Mouse (Mus musculus) kidney, adult 9 months (tissue): ENCODE data around the gene Vapb.

Source experiments
- DNase-seq: peaks from one replicate; pipeline ENCODE4 v3.0.0; 2022

The Vapb gene

GRCm38 (mm10) chr2:173794531-173795510 lies 57.5 kb downstream of the Vapb start:
- DNase-seq = peak; percentile 71

GRCm38 (mm10) chr2:173795801-173796673 lies 58.7 kb downstream of the Vapb start:
- DNase-seq = no peak

DNA sequence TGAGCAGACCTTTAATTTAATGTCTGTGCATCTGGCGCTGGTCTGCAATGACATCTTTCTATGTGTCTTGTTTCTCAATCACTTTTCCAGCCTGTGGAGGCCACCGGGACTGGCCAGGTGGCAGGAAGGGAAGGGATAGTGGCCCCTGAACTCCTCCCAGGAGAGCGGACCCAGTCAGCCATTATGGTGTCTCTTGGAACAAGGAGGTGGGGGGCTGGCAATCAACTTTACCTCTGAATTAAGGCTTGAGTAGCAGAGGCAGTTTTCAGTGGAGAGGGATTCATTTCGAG lies 59.3 kb downstream of the Vapb start:
- DNase-seq = no peak

GRCm38 (mm10) chr2:173799513-173799912 lies 62.2 kb downstream of the Vapb start:
- no peak for DNase-seq

- DNase-seq = no peak
Observed at GRCm38 (mm10) chr2:173800566-173800965, 63.3 kb downstream of the Vapb start.

DNA sequence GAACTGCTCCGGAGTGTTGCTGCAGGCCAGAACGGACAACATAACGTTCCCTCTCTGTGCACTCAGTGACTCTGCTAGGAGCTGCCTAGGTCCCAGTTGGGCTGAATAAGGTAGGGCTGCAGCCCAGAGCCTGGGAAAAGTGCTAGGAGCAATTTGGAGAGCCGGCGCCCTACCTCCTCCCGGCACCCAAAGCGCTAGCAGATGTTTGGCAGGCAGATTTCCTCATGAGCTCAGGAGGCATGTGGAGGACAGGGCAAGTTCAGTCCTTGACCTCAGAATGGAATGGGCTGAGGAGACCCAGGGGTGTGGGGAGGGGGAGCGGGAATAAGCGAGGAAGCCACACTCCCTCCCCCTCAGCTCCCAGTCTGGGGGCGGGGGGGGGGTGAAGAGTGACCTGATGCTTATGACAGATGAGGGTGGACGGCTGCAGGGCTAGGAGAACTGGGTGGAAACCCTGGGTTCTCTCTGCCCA lies 64.1 kb downstream of the Vapb start:
- DNase-seq = no peak

DNA sequence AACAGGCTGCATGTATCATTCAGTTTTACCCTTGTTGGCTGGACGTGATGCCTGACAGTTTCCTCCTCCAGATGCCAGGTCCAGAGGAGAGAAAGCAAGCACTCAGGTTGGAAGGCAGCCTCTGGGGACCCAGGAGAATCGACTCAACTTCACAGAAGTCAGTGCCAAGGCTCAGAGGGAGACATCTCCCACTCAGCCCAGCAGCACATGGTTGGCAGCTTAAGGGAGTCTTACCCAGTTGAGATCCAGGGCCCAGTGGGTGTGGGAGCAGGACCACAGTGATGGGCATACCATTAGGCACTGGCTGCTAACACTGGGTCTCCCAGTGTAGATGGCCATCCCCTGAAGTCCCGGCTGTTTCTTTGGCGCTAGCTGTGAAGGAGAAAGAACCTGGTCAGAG lies 64.9 kb downstream of the Vapb start:
- no peak for DNase-seq

DNA sequence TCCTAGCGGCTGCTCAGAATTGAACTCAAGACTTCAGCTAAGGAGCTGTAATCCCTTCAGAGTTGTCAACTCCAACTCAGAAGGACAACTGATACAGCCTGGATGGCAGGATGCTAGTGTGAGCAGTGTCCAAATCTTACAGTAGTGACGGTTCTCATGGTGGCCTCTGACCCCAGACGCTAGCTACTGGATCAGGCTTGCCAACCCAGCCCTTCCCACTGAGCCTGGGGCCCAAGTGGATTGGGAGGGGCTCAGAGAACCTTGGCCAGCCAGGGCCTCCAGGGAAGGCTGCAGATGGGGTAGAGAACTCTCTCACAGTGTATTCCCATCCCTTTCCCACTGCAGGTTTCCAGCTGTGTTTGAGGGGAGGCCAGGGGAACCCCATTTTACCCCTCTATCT lies 65.6 kb downstream of the Vapb start:
- DNase-seq = no peak

DNA sequence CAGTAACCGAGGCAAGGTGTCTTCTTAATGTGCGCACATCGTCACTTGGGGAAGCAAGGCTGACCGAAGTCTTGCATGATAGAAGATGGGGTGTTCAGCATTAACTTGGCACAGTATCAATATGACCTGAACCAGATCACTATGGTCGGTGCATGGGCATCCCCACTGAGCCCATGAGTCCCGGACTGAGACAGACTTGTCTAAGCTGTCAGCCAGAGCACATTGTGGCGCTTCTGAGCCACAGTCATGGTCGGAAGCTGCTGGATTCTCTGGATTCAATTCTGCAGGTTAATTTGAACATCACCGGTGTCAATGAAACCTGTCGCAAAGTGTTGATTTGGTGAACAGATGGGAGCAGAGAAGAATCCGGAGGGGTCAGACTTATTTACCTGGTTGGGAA lies 66.5 kb downstream of the Vapb start:
- DNase-seq = no peak

DNA sequence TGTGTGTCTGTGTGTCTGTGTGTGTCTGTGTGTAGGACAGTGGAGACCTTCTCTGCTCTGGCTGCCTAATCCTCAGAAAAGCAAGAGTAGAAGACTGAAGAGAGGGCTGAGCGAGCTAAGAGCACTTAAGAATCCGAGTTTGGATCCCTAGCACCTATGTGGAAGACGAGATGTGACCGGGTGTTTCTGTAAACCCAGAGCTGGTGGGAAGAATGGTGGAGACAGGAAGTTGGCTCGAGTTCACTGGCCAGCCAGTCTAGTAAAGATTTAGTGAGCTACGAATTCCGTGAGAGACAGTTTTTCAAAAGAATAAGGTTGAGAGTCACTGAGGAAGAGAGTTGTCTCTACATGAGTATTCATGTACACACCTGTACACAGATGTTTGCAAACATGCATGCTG lies 69.3 kb downstream of the Vapb start:
- no peak for DNase-seq

- peak; percentile 54 for DNase-seq
Observed at GRCm38 (mm10) chr2:173808942-173809341, 71.6 kb downstream of the Vapb start.

DNA sequence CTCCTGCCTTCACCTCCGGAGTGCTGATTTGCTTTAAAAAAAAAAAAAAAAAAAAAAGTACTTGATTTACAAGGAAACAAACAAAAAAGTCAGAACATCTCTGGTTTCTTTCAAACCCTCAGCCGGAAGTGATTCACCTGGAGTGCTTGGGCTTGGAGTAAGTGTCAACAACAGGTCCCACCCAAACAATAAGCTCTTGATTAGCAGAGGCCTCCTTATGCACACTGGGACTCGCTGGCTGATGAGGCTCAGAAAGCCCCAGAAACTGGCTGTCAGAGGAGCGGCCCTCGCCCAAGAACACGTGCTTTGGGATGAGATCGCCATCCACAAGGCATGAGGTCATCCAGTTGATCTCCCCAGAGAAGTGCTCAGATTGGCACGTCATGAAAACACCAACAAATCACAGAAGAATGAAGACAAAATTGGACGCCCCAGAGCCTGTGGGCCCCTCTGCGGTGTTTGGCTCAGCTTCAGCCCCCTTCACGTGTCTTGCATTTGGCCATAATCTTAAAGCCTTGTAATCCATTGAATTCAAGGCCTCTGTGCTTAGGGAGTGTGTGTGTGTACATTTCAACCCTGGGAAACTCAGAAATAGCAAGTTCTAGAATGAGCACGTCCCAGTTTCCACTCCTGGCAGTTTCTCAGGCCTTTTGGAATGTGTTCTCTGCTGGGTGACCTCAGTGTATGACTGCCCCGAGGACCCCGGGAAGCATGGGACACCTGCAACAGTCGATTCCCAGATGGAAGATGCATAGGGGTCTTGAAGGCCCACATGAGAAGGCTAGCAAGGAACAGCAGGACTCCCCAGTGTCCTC lies 72.9 kb downstream of the Vapb start:
- DNase-seq = no peak

GRCm38 (mm10) chr2:173810851-173811130 lies 73.5 kb downstream of the Vapb start:
- DNase-seq = no peak

DNA sequence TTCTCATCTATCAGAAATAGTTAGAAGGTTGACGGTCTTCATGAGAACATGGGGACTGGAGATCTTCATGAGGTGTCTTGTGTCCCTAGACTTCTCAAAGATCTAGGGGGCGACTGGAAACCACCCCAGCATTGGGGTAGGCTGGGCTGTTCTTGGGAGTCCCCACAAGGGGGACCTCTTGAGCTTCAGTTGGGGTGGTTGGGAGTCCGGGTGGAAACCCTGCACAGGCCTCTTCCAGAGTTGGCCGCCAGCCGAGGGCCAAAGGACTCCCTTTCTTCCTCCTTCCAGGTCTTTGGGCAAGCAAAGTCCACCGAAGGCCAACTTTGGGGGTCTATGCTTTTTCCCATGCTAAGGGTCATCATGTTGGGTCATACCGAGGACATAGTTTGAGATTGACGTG lies 74.5 kb downstream of the Vapb start:
- peak; percentile 62 for DNase-seq

DNA sequence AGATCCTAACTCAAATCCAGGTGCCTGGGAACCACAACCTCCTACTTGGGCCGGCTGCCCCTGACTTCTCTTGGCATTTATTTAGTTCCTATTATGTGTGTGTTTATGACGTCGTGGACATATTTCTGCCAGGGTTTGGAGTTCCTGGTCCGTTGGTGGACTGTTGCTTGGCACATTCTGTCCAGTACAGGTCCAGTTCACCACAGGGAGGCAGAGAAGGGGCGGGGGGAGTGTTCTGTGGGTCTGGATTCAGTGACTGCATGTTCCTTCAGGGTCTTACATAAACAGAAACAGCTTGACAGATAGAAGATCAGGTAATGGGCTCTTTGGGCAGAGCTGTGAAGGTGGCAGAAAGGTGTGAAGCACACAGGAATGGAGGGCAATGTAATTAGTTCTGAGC lies 75.8 kb downstream of the Vapb start:
- DNase-seq = no peak

- DNase-seq = no peak
Observed at GRCm38 (mm10) chr2:173826287-173826686, 89.0 kb downstream of the Vapb start.

- DNase-seq = no peak
Observed at GRCm38 (mm10) chr2:173827228-173827627, 89.9 kb downstream of the Vapb start.

DNA sequence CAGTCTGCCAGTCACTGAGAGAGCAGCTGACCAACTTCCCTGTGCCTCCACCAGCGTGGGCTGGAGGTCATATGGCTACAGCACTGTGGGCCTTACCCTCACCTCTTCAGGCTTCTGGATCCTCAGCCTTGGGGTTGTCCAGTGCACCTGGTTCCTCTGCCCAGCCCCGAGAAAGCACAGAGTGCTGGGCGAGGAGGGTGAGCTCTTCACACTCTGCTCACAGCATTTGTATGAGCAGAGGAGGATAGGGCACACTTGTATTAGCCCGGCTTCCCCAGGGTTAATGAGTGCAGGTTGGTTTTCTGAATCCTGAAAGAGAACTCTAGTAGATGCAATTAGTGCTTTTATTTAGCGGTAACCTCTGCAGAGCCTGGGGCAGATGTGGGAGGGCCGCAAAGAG lies 90.8 kb downstream of the Vapb start:
- DNase-seq = no peak

DNA sequence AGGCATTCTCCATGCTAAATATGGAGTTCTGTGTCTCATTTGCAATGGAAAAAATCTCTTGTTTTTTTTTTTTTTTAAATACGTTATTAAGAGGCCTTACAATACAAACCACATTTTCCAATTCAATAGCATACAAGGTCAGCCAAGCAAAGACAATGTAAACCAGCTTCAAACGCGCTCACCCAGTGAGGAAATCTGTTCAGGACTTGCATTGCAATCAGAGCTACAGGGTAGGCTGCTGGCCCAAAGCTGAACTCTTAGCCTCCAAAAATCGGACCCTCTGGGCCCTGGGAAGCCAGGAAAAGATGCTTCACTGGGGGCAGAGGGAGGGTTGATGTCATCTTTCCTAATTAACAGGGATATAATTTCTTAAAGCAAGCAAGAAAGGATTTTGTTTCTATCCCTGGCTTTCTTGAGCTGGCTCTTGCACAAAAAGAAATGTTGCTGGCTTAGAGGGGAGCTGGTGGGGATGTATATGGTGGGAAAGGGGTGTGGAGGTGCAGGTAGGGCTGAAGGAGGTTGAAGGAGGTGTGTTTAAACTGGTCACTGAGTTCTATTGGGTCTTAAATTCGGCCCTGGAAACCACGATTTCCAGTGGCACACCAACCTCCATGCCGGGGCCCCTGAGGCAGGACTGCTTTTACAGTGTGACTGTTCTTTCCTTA lies 95.6 kb downstream of the Vapb start:
- DNase-seq = no peak
